Mouse (Mus musculus): ENCODE results near the gene Slc47a1. TPM values are rescaled to one million over a fixed set of nuclear protein-coding genes. Genes with fewer than 3 reads are reported as not detected.
A peak's percentile ranks its signal among the peaks of the same experiment; 100 is the strongest.
"Not testable (repeated sequence)": the region's sequence is repeated elsewhere in the genome, so short reads cannot be mapped to it uniquely, and the experiment has no call there.

The Slc47a1 gene
- polyA plus RNA-seq, 1 experiment from 2014 or later: not detected

GRCm38 (mm10) chr11:61408184-61409027, 30.3 kb upstream of the Slc47a1 start:
- peak overlapping the region; percentile 71 for H3K4me3 ChIP-seq
- H3K4me2 ChIP-seq: peak overlapping the region; percentile 59
- H3K9ac ChIP-seq: peak overlapping the region; percentile 79
- no peaks in the 10 kb centered on the region for H3K36me3 ChIP-seq (ENCODE audit: poor library complexity, severe bottlenecking)
- under 1% methylated on average over 64 of the region's 64 CpGs for WGBS
- ATAC-seq: peak; percentile 94
- H3K4me1 ChIP-seq: peaks cover 5% of the 10 kb centered on the region; the same call in 1 of the 2 replicates
- no peaks in the 10 kb centered on the region for H3K9me3 ChIP-seq (replicated peaks)
- no peaks in the 10 kb centered on the region; the same call in 1 of the 2 replicates for H3K27me3 ChIP-seq
- peak overlapping the region; percentile 97 for H3K27ac ChIP-seq

GRCm38 (mm10) chr11:61407638-61408183, 29.6 kb upstream of the Slc47a1 start:
- H3K9ac ChIP-seq: peak overlapping the region; percentile 79
- no peaks in the 10 kb centered on the region for H3K9me3 ChIP-seq (replicated peaks)
- H3K4me1 ChIP-seq: peaks cover 5% of the 10 kb centered on the region; the same call in 1 of the 2 replicates
- peak overlapping the region; percentile 97 for H3K27ac ChIP-seq
- peak overlapping the region; percentile 71 for H3K4me3 ChIP-seq
- WGBS: 1% methylated on average over 39 of the region's 39 CpGs
- no peaks in the 10 kb centered on the region for H3K36me3 ChIP-seq (ENCODE audit: poor library complexity, severe bottlenecking)
- peak overlapping the region; percentile 59 for H3K4me2 ChIP-seq
- H3K27me3 ChIP-seq: no peaks in the 10 kb centered on the region; the same call in 1 of the 2 replicates
- peak; percentile 93 for ATAC-seq

GRCm38 (mm10) chr11:61401794-61402193, 23.6 kb upstream of the Slc47a1 start:
- no peak overlapping the region for H3K4me2 ChIP-seq
- H3K27ac ChIP-seq: no peak overlapping the region
- ATAC-seq: no peak
- no peak overlapping the region for H3K4me3 ChIP-seq
- H3K4me1 ChIP-seq: no peaks in the 10 kb centered on the region
- WGBS: 89% methylated on average over 4 of the region's 4 CpGs
- no peaks in the 10 kb centered on the region for H3K9me3 ChIP-seq (replicated peaks)
- no peaks in the 10 kb centered on the region for H3K36me3 ChIP-seq (ENCODE audit: poor library complexity, severe bottlenecking)
- no peaks in the 10 kb centered on the region for H3K27me3 ChIP-seq
- no peak overlapping the region for H3K9ac ChIP-seq

- Histone ChIP-seq H3K4me2 (no peak overlapping the region), H3K4me3 (no peak overlapping the region), H3K9me3 (replicated peaks) (no peaks in the 10 kb centered on the region), H3K27ac (no peak overlapping the region), H3K36me3 (ENCODE audit: poor library complexity, severe bottlenecking) (no peaks in the 10 kb centered on the region), H3K9ac (no peak overlapping the region), H3K4me1 (no peaks in the 10 kb centered on the region), H3K27me3 (no peaks in the 10 kb centered on the region)
- WGBS: 90% methylated on average over 8 of the region's 8 CpGs
- no peak for ATAC-seq
Observed at GRCm38 (mm10) chr11:61400681-61401346, 22.7 kb upstream of the Slc47a1 start.

GRCm38 (mm10) chr11:61397423-61398043, 19.4 kb upstream of the Slc47a1 start:
- not testable (repeated sequence) for H3K36me3 ChIP-seq (ENCODE audit: poor library complexity, severe bottlenecking); H3K27ac ChIP-seq; H3K9me3 ChIP-seq (replicated peaks); H3K4me3 ChIP-seq; H3K4me2 ChIP-seq; H3K4me1 ChIP-seq; H3K27me3 ChIP-seq; H3K9ac ChIP-seq; ATAC-seq
- 94% methylated on average over 18 of the region's 18 CpGs for WGBS

GRCm38 (mm10) chr11:61388936-61389335, 10.8 kb upstream of the Slc47a1 start:
- H3K4me2 ChIP-seq: no peak overlapping the region
- WGBS: 77% methylated on average over 4 of the region's 4 CpGs
- H3K27me3 ChIP-seq: no peaks in the 10 kb centered on the region
- no peak overlapping the region for H3K4me3 ChIP-seq
- H3K4me1 ChIP-seq: no peaks in the 10 kb centered on the region
- H3K9me3 ChIP-seq (replicated peaks): no peaks in the 10 kb centered on the region
- no peak for ATAC-seq
- H3K27ac ChIP-seq: no peak overlapping the region
- no peaks in the 10 kb centered on the region for H3K36me3 ChIP-seq (ENCODE audit: poor library complexity, severe bottlenecking)
- H3K9ac ChIP-seq: no peak overlapping the region

- Histone ChIP-seq H3K27ac (no peak overlapping the region), H3K9ac (no peak overlapping the region), H3K4me1 (no peaks in the 10 kb centered on the region), H3K27me3 (no peaks in the 10 kb centered on the region), H3K9me3 (replicated peaks) (no peaks in the 10 kb centered on the region), H3K4me2 (no peak overlapping the region), H3K4me3 (no peak overlapping the region), H3K36me3 (ENCODE audit: poor library complexity, severe bottlenecking) (no peaks in the 10 kb centered on the region)
- WGBS: 63% methylated on average over 6 of the region's 6 CpGs
- no peak for ATAC-seq
Observed at GRCm38 (mm10) chr11:61388012-61388411, 9.9 kb upstream of the Slc47a1 start.

- Histone ChIP-seq H3K4me1 (no peaks in the 10 kb centered on the region), H3K4me2 (no peak overlapping the region), H3K27ac (no peak overlapping the region), H3K9ac (no peak overlapping the region), H3K27me3 (no peaks in the 10 kb centered on the region), H3K9me3 (replicated peaks) (no peaks in the 10 kb centered on the region), H3K36me3 (ENCODE audit: poor library complexity, severe bottlenecking) (no peaks in the 10 kb centered on the region), H3K4me3 (no peak overlapping the region)
- 69% methylated on average over 6 of the region's 6 CpGs for WGBS
- ATAC-seq: no peak
Observed at GRCm38 (mm10) chr11:61387233-61387632, 9.1 kb upstream of the Slc47a1 start.

- ATAC-seq: no peak
- Histone ChIP-seq H3K4me1 (no peaks in the 10 kb centered on the region), H3K9me3 (replicated peaks) (no peaks in the 10 kb centered on the region), H3K4me3 (no peak overlapping the region), H3K9ac (no peak overlapping the region), H3K27ac (no peak overlapping the region), H3K4me2 (no peak overlapping the region), H3K27me3 (no peaks in the 10 kb centered on the region), H3K36me3 (ENCODE audit: poor library complexity, severe bottlenecking) (no peaks in the 10 kb centered on the region)
- 81% methylated on average over 4 of the region's 4 CpGs for WGBS
Observed at GRCm38 (mm10) chr11:61385725-61386124, 7.6 kb upstream of the Slc47a1 start.

- no peak for ATAC-seq
- 83% methylated on average over 1 of the region's 1 CpGs for WGBS
Observed at GRCm38 (mm10) chr11:61381272-61381671, 3.1 kb upstream of the Slc47a1 start.

GRCm38 (mm10) chr11:61378651-61379050, 506 bp upstream of the Slc47a1 start:
- Histone ChIP-seq H3K27ac (no peak overlapping the region), H3K4me2 (no peak overlapping the region), H3K9me3 (replicated peaks) (no peaks in the 10 kb centered on the region), H3K36me3 (ENCODE audit: poor library complexity, severe bottlenecking) (no peaks in the 10 kb centered on the region), H3K9ac (no peak overlapping the region), H3K27me3 (peaks cover 43% of the 10 kb centered on the region), H3K4me3 (no peak overlapping the region), H3K4me1 (peaks cover 5% of the 10 kb centered on the region; the same call in 1 of the 2 replicates)
- WGBS: 79% methylated on average over 4 of the region's 4 CpGs
- no peak for ATAC-seq

More at GRCm38 (mm10) chr11:61381272-61381671, 3.1 kb upstream of the Slc47a1 start:
- Histone ChIP-seq H3K27me3 (peaks cover 34% of the 10 kb centered on the region), H3K4me1 (peaks cover 5% of the 10 kb centered on the region; the same call in 1 of the 2 replicates), H3K9me3 (replicated peaks) (no peaks in the 10 kb centered on the region), H3K36me3 (ENCODE audit: poor library complexity, severe bottlenecking) (no peaks in the 10 kb centered on the region), H3K4me3 (no peak overlapping the region), H3K9ac (no peak overlapping the region), H3K4me2 (no peak overlapping the region), H3K27ac (no peak overlapping the region)

GRCm38 (mm10) chr11:61368668-61369067, 9.5 kb downstream of the Slc47a1 start:
- 98% methylated on average over 2 of the region's 2 CpGs for WGBS
- Histone ChIP-seq H3K4me3 (no peak overlapping the region), H3K9ac (no peak overlapping the region), H3K27me3 (0 out of 2 replicates have a peak, but pooled peaks cover 3% of the 10 kb centered on the region), H3K4me2 (no peak overlapping the region), H3K9me3 (replicated peaks) (no peaks in the 10 kb centered on the region), H3K4me1 (no peaks in the 10 kb centered on the region), H3K36me3 (ENCODE audit: poor library complexity, severe bottlenecking) (no peaks in the 10 kb centered on the region), H3K27ac (no peak overlapping the region)
- no peak for ATAC-seq

Data from forebrain, embryonic 13.5 days (tissue).